Mouse (Mus musculus): Measurements from ENCODE around the gene Cers5. TPM values are rescaled to one million over a fixed set of nuclear protein-coding genes. Genes with fewer than 3 reads are reported as not detected.
"Not testable (repeated sequence)": the region's sequence is repeated elsewhere in the genome, so short reads cannot be mapped to it uniquely, and the experiment has no call there.

Gene Cers5
- total RNA-seq, 2 experiments from 2014 or later, result 39.0 to 44.3 TPM

DNA sequence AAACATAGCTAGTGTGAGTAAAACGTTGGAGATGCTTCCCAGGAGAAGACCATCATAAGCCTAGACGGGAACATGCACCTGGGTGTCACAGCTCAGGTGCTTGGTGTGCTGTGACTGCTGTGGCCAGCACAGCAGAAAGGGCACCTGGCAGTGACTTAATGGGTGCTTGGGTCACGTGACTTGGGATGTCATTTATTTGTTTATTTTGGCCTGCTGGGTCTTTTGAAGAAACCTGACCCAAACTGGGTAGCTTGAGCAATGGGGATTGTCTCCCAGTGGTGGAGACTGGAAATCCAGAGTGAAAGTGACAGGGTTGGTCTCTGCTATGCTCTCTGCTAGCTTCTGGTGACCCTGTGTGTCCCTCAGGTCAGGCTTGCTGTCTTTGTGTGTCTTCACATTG is 61.2 kb downstream of the Cers5 start:
- DNase-seq (ENCODE audit: low spot score in 2 of 2), result no peak

DNA sequence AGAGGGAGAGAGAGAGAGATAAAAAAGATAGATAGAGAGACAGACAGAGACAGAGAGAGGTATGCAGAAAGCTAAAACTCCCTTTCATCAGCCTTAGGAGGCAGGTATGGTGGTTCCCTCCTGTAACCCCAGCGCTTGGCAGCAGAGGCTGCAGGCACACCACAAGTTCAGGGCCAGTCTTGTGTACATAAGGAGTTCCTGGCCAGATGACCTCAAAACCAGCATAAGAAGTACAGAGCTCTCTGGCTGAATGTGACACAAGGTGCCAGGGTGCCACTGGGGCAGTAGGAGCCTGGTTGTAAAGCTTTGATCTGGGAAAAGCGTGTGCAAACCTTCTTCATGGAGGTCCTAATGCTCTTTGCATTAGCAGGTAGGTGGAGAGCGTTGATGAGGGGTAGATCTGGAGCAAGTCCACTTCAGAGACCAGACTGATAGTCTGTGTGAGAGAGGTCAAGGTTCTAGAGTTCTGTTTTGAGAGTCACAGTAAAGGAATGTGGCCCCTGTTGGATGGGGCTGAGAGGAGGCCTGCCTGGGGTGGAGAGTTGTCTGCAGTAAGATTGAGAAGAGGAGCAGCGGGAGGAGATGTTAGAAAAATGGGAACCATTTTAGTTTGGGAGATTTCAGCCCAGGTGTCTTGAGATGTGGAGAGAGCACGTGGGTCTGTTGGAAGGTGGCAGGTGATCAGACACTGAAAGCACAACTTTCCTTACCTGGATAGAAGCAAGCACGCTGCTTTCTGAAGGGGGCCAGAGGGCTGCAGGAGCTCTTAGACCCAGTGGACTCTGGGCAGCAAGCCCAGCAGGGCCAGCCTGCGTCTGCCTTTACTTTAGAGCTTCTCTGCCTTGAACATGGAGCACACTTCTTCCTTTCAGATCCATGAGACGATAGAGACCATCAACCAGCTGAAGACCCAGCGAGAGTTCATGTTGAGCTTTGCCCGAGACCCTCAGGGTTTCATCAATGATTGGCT is 62.2 kb downstream of the Cers5 start:
- no peak for DNase-seq (ENCODE audit: low spot score in 2 of 2)

GRCm38 (mm10) chr15:99708176-99708575 is 64.5 kb downstream of the Cers5 start:
- no peak for DNase-seq (ENCODE audit: low spot score in 2 of 2)

- DNase-seq (ENCODE audit: low spot score in 2 of 2), result peak; percentile 69 to 77
Measured at GRCm38 (mm10) chr15:99705440-99706048, 67.1 kb downstream of the Cers5 start, which contains the start of gene Gm17349. Gene Gm17349 (minus strand): TSS chr15:99705490.

DNA sequence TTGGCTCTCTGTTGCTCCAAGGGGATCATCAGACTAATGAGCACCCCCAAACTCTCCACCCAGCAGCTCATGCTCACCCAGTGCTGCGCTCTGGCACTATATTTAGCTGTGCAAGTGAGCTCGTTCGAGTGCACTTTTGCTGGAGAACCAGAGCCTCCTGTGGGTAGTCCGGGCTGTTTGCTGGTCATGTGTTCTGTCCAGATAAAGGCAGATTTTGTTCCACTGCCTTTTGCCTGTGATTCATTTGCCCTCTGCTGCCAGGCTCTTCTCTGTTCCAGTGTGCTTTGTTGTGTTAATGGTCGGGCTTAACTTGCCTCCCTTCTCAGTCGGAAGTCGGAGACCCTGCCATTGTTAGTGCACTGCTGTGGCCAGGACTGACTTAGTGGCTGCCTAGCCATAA is 67.8 kb downstream of the Cers5 start:
- no peak for DNase-seq (ENCODE audit: low spot score in 2 of 2)

- peak in 1 of 2 experiments; percentile 52 for DNase-seq (ENCODE audit: low spot score in 2 of 2)
Measured at GRCm38 (mm10) chr15:99704041-99704681, 68.5 kb downstream of the Cers5 start.

- DNase-seq (ENCODE audit: low spot score in 2 of 2), result no peak
Measured at GRCm38 (mm10) chr15:99703676-99704040, 69.0 kb downstream of the Cers5 start.

DNA sequence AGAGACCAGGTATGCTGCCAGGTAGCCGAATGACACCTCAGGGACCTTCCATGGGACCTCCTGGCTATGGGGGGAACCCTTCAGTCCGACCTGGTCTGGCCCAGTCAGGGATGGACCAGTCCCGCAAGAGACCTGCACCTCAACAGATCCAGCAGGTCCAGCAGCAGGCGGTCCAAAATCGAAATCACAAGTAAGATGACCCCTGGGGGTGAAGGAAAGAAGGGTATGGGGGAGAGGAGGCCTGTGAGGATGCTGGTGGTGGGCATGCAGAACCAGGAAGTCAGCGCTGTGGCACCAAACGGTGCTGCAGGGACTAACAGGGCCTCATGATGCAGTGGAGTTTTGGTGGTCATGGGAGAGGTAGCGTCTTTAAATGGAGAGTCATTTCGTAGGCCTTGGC is 69.6 kb downstream of the Cers5 start:
- no peak for DNase-seq (ENCODE audit: low spot score in 2 of 2)

DNA sequence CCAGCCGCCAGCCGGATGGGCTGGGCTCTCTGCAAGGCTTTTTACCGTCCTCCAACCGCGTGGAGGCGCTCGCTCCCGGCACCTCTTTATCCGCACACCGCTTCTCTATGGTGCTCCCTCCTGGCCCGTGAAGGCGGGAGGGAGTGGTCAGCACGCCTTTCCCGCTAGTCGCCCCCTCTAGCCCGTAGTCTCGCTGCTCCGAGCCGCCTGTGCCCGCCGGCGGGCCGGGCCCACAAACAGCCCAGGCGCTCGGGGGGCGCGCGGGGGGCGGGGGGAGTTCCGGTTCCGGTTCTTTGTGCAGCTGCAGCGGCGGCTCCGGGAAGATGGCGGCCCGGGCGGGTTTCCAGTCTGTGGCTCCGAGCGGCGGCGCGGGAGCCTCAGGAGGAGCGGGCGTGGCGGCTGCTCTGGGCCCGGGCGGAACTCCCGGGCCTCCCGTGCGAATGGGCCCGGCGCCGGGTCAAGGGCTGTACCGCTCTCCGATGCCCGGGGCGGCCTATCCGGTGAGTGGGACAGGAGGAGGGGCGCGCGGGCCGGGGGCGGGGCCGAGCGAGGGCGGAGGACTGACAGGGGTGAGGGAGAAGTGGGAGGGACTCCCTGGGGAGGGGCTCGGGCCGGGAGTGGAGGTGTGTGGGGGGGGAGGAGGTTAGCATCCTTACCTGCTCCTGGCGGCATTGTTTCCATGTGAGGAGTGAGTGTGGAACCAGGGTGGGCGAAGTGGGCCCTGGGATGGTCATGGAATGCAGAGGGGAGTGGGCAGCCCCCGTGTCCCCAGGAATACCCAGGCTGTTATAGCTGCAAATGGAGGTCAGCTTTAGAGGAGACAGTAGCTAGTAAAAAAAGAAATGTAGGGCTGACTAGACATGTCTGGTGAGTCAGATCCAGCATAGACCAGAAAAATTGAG is 70.4 kb downstream of the Cers5 start, which contains the start of gene Smarcd1:
Gene Smarcd1, plus strand, starts transcription at position 131 of the 902 bp plus-strand sequence.
- DNase-seq (ENCODE audit: low spot score in 2 of 2), result peak; percentile 98

GRCm38 (mm10) chr15:99701640-99701998 is 71.1 kb downstream of the Cers5 start:
- DNase-seq (ENCODE audit: low spot score in 2 of 2), result not testable (repeated sequence)

DNA sequence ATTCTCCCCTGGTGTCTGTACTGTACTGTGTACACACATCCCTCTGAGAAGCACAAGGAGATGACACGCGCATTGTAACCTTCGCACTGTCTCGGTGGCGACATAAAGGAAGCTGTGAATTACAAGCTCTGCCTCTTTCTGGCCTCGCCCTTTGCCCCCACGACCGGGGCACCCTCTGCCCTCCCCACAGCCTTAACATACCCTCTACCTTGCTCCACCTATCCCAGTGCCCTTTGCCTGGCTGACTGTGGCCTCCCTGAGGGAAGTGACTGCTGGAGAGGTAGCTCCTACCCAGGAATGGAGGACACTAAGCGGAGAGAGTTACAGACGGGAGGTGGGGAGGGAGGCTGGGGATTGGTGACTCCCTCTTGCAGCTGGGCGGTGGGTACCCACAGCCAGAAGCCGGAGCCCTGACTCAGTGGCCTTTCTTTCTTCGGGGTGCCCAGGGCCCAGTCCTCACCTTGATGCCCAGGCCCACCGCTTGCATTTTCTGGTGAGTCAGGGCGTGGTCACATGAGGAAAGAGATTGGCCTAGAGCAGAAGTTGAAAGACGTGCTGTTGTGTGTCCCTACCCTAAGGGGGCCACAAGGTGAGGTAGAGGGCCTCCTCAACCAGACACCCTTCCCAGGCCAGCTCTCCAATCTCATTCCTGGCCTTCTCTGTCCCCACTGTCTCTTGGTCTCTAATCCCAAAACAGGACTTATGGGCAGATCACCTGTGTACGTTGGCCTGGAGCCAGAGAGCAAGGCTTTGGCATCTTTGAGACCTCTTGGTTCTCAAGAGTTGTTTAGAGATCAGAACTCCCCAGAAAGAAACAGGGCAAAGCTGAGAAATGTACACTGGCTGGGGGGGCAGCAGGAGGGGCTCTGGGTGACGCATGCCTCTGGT is 72.2 kb downstream of the Cers5 start:
- no peak for DNase-seq (ENCODE audit: low spot score in 2 of 2)

- DNase-seq (ENCODE audit: low spot score in 2 of 2), result no peak
Measured at GRCm38 (mm10) chr15:99699715-99700114, 73.0 kb downstream of the Cers5 start.

DNA sequence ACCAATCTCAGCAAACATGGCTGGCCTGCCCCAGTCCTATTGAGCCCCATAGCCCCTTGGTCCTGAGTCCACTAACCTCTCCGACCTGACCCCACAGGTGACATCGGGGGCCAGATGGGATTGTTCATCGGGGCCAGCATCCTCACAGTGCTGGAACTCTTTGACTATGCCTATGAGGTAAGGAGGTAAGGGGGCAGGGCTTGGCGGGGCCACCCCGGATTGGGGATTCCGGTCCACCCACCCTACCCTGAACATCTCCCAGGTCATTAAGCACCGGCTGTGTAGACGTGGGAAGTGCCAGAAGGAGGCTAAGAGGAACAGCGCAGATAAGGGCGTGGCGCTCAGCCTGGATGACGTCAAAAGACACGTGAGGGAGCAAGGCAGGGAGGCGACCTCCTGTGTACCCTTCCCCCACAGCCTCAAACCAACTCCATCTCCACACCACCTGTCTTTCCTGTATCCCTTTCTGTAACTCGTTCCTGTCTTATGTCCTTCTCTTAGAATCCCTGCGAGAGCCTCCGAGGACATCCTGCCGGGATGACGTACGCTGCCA is 74.1 kb downstream of the Cers5 start:
- DNase-seq (ENCODE audit: low spot score in 2 of 2), result no peak

- DNase-seq (ENCODE audit: low spot score in 2 of 2), result no peak
Measured at GRCm38 (mm10) chr15:99697309-99697708, 75.4 kb downstream of the Cers5 start.

- DNase-seq (ENCODE audit: low spot score in 2 of 2), result no peak
Measured at GRCm38 (mm10) chr15:99691976-99692375, 80.7 kb downstream of the Cers5 start.

DNA sequence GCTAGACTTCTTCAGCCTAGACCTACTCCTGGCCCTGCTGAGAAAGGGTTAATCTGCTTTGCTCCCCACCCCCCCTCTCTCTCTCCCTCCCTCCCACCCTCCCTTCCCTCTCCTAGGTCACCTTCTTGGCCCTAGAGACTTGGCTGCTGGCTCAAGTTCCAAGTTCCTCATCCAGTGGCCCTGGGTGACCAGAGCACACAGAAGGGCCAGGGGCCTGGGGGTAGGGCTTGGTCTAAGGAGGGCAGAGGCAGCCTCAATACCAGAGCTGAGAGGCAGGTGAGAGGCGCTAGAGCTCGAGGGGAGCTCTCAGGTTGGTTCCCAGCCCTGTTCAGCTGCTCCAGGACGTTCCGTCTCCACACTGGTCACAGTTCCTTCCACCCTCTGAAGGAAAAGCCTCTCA is 81.8 kb downstream of the Cers5 start:
- no peak for DNase-seq (ENCODE audit: low spot score in 2 of 2)

DNA sequence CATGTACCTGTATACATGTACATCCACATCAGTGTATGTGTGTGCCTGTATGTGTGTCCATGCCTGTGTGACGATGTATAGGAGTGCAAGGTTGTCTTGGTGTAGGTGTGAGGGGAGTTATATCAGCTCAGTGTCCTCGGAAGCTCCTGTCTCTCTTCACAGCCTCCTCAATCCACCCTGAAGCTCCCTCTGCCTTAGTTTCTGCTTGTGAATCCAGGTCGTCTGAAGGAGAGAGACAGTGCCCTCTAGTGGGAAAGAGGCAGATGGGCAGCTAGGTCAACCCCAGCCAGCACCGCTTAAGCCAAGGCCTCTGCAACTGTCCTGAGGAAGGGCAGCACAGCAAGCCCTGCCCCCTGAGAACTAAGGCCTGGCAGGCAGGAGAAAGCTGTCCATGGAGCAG is 84.0 kb downstream of the Cers5 start:
- DNase-seq (ENCODE audit: low spot score in 2 of 2), result peak in 1 of 2 experiments; percentile 66

Measured in layer of hippocampus, postnatal 10 days (tissue).